Mouse (Mus musculus) heart, adult 8-10 months (tissue): Measurements from ENCODE around the gene Asic1. TPM values are rescaled to one million over a fixed set of nuclear protein-coding genes. Genes with fewer than 3 reads are reported as not detected.

Source experiments
- DNase-seq: peaks from one replicate; pipeline ENCODE4 v3.0.0; 2022; ENCODE audit warnings: low spot score
- total RNA-seq, 4 experiments: library from RNA; stranded (reverse); gene quantifications; 2 replicates each; pipeline ENCODE4 v1.2.4; 2022

The Asic1 gene
- total RNA-seq = under 1 TPM; 0.14 to 0.56 (median 0.35) TPM

DNA sequence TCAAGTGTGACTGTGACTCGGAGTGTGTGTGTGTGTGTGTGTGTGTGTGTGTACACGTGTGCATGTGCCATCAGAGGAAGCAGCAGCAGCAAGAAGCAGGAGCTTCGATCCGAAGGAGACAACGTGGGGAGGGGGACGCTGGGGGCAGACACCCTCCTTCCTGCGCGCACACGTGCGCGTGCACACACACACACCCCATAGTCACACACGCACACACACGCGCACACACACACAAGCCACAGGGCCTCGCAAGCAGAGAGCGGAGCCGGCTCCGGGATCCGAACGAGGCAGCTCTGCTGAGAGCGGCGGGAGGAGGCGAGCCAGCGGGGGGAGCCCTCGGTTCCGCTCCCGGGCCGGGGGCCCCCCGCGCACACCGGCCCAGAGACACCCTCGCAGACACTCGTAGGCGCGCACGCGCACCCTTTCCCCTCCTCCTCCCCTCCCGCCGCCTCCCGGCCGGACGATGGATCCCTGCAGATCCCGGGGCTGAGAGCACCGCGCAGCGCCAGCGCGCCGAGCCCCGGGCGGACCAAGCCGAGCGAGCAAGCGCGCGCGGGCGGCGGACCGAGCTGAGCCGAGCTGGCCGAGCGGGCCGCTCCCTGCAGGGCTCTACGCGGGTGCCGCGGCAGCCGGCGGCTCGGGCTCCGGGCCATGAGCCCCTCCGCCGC, at the start of gene Asic1:
Gene Asic1, plus strand, starts transcription at position 215 of the 668 bp plus-strand sequence.
- DNase-seq = peak; percentile 36

- DNase-seq = no peak
These were observed 48.1 kb upstream of the Asic1 start for GRCm38 (mm10) chr15:99622063-99622462.

- DNase-seq = no peak
These were observed 38.5 kb upstream of the Asic1 start for GRCm38 (mm10) chr15:99631618-99632017.

DNA sequence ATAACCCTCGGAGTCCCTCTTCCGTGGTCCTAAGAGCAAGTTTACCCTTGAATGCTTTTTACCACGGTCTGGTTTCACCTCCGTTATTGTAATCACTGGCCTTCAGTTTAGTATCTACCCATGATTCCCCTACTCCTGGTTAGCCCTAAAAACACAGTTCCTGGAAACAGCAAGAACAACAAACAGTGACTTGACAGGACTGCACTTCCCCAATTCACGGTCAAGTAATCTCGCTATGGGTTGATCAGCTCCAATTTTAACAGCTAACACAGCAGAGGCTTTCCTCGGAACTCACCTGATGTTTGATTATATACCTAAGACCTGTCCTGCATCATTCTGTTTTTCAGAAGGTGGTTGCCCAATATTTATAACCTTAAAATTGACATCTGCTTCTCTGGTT, 35.5 kb upstream of the Asic1 start:
- DNase-seq = no peak

DNA sequence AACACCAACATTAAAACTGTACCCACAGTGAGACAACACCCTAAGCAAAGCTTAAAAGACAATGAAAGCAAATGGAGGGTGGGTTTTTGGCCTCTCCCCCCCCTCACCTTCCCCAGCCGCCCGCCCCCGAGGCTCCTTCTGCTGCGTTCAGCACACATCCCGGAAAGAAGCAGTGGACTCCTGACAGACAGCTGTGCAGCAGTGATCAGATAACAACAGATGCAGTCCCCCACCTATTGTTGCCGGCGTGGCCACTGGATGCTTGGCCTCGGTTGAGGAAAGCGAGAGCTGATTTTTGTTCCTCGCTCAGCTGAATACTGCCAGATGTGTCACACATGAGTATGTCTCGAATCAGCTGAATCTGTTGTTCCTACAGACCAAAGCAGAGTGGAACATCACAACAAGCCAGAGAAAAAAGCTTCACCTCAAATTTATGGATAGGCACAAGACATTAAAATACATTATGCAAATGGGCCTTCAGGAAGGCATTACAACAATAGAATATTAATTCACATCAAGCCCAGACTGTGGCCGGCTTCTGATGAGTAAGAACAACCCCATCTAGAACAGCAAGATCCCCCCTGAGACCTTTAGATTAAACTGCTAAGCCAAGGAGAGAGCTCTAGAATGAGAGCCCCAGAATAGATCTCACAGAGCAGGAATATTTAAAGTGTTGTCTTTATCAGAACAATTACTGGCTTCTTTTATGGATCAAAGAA, 32.6 kb upstream of the Asic1 start:
- DNase-seq = no peak

GRCm38 (mm10) chr15:99638124-99638485, 32.1 kb upstream of the Asic1 start:
- no peak for DNase-seq

DNA sequence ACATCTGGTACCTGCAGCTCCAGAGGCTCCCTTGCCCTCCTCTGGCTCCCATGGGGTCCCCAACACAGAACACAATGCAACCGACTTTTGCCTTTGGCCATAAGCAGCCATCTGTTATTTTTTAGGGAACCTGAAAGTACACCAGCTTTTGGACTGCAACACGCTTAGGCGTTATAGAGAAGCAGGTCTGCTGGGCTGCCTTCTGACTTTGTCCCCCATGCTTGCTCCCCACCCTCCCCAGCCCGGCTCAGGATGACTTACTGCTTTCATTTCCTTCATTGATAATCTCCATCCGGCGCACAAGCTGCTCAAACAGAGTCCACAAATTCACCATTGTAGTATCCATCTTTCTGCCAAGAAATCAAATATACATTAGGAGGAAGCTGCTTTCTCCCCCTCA, 27.5 kb upstream of the Asic1 start:
- DNase-seq = no peak

DNA sequence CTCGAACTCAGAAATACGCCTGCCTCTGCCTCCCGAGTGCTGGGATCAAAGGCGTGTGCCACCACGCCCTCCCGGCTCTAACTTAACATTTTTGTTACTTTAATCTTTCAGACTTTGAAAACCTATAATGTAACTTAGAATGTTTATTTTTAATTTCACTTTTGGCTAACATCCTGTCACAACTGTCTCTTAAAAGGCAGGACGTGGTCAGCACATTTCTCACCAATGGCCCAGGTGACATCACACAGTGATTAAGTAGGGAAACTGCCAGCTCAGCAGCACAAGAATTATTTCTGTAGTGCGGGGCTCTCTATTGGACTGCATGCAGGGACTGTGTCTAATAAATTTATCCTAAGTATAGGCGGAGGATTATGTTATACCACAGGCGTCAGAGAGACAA, 26.3 kb upstream of the Asic1 start:
- DNase-seq = no peak

GRCm38 (mm10) chr15:99644776-99645175, 25.4 kb upstream of the Asic1 start:
- no peak for DNase-seq

- no peak for DNase-seq
These were observed 21.8 kb upstream of the Asic1 start for GRCm38 (mm10) chr15:99648326-99648725.

DNA sequence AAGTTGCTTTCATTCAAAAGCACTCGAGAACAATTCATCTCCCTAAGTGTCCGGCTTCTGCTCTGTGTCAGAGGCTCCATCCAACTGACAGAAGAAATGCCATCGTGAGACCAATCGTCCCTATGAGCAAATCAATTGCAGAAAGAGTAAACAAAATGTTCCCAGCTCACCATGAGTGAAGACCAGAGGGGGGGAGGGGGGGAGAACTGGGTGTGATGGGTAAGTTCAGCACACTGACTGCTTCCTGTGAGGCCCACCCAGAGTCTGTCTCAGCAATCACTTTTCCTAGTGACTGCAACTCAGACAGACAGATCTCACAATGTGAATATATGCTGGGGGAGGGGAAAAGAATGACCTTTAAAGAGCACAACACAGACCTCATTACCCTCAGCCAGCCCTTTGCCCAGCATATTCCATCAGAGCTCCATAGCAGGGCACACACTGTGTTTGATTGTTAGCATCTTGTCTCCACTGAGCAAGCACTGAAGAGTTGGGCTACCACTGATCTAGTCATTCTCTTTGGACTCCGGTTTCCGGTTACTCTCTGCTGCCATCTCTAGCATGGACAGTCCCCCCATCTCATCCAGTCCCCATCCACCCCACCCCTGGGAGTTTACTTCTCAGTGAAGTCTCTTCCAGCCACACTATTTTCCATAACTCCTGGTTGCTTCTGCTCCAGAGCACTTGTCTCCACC, 21.0 kb upstream of the Asic1 start:
- no peak for DNase-seq

DNA sequence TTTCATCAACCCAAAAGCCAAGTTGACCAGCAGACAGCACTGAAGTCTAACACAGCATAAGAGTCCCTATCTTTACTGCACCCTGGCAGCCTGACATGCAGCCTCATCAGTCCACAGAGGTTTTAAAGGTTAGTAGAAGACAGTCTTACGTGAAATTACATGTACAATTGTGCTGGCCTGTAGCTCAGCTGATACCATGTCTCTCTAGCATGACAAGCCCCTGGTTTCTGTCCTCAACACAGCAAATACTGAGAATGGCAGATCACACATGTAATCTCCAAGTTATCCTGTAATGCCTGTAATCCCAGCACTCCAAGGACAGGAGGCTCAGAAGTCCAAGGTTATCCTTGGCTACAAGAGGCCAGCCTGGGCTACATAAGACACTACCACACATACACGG, 19.9 kb upstream of the Asic1 start:
- no peak for DNase-seq

DNA sequence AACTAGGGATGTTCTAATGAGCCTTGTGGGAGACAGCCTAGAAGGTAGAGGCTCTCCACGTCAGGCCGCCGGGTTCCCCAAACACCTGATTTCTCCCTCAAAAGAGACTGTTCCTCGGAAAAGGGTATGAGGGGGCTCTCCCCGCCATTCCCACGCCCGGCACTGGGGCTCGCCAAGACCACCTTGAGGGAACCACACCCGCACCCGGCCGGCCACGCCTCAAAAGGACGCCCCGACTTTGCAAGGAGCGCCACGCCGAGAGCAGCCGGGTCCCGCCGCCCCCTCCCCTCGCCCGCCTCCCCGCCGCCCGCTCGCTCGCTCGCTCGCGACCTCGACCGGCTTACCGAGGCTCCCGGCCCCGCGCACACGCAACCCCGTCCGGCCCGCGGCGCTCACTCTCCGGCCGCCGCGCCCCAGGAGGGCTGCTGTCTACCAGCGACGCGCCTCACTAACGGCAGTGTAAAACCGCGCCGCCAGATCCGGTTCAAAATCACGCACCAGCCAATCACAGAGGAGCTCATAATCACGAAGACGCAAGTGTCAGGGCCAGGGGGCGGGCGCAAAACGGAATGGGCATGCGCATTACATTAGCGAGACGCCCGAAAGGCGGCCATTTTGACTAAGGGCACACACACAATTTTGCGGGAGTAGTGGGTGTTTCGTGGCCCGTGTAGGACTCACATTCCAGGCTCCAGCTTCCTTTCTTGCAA, 18.9 kb upstream of the Asic1 start, which contains the start of gene Racgap1:
Gene Racgap1, minus strand, starts transcription at position 494 of the 710 bp plus-strand sequence.
- peak; percentile 97 for DNase-seq

DNA sequence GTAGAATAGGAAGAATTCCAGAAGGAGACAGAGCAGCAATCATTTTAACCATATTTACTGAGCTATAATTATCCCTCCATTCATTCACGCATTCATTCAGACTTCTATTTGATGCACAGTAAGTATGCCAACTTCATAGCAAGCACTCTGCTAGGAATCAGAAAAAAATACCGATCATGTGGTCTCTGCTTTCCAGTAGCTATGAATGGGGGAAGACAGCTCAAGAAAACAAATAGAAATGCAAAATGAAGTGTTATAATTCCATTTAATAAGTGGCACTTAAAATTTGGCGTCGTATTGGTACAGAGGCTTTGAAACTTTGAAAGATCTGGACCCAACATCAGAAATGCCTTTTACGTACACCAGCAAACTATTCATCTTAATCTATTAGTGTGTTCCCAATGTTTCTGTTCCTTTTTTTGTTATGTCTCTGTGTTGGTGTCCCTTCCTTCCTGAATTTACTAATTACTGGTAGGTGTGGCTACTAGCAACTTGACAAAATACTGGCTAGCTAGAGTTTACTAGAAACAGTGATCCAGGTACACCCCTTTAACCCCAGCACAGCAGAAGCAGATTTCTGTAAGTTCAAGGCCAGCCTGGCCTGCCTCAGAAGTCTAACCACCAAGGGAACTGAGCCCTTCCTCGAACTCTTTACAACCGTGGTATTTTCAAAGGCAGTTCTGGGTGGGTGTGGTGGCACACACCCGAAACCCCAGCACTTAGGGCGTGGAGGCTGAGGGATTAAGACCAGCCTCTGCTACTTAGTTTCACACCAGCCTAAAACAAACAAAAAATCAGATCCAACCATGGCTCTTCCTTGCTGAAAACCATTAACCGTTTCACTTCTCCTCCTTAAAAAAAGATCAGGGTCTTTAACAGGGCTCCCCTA, 17.9 kb upstream of the Asic1 start:
- DNase-seq = no peak

GRCm38 (mm10) chr15:99653291-99653690, 16.9 kb upstream of the Asic1 start:
- DNase-seq = no peak

DNA sequence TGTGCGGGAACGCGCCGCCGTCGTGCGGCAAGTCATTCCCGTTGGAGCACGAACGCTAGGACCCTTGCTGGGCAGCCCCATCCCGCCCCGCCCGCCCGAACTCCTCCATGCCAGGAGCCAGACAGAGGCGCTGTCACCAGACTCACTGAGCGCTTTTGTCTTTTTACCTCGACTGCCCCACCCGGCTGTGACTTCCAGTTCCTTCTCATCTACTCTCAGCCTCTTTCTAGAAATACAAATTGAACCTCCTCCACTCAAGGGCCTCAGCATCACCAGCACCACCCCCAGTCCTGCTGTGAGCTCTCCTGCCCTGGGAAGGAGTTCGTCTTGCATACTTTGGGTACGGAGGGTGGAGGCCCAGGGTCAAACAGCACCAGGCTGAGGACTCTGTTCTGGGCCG, 16.3 kb upstream of the Asic1 start:
- no peak for DNase-seq

DNA sequence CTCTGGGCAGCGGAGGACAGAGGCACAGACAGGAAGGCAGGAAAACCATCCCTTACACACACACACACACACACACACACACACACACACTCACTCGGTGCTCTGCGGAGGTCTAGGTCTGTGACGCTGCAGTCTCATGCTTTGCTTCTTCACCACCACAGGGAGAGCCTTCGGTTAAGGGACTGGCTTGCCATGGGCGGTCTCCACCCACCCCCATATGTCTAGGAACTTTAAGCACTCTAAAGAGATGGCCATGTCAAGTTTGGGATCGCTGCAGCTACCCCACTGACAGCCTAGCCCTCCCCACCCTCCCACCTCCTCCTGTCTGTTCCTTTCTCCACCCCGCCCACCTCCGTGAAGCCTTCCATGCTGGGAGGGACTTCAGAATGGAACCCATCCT, 14.2 kb upstream of the Asic1 start:
- no peak for DNase-seq

DNA sequence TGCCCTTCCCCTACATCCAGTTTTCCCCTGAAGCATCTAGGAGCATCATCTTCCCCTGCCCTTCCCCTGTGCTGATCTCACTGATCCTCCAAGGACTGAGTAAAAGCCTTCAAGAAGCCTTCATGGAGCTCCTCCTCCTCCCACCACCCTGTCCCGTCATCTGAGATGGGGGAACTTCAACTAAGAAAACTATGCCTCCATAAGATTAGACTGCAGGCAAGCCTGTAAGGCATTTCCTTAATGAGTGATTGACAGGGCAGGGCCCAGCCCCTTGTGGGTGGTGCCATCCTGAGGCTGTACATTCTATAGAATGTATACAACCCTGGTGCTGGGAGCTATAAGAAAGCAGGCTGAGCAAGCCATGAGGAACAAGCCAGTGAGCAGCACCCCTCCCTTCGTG, 11.7 kb upstream of the Asic1 start:
- no peak for DNase-seq

DNA sequence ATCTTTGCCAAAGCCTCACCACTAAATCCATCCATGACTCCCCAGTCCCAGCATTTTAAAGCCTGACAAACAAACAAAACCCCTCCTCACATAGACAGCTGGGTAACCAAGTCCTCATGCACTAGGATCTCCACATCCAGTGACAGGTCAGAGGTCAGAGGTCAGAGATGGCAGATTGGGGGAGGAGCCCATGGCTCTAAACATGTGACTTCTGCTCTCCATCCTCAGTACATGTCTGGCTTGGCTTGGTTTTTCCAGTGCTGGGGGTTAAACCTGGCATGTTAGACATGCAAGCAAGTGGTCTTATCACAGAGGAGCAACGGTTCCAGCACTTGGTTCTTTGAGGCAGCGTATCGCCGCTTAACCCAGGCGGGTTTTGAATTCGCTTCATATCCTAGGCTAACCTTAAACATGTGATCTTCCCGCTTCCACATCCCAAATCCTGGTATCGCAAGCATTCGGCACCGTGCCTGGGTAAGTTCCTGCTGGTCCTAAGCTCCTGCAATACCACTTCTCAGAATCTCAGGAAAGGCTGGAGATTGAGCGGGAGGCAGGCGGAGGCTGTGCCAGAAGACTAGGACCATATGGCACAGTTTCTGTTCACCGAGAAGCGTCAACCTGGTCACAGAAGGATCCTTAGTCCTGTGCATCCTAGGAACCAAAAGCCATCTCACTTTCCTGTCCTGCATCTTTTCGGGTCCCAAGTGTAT, 8.9 kb upstream of the Asic1 start:
- DNase-seq = no peak

DNA sequence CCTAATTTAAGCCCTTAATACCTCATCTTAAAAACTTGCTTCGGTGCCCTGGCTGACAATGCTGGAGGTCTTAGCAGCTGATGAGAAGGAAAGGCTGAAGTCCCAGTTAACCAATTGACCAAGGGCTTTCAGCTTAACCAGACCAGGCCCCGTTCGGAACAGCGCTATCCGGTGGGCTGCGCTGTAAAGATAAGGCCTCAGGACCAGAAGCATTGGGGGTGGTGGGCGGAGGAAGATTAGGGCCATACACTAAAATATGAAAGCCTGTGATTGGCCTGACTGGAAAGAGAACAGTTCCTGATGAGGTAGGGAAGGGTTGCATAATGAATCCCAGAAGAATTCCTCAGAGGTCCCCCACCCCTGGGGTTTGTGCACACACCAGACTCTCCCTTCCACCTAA, 7.8 kb upstream of the Asic1 start:
- DNase-seq = no peak
